Mouse (Mus musculus) stomach, postnatal 0 days (tissue): ENCODE results near the gene 4833439L19Rik. TPM values are rescaled to one million over a fixed set of nuclear protein-coding genes. Genes with fewer than 3 reads are reported as not detected.

Experiments
- ATAC-seq: fragments of 200-750 bp; cut with Nextera tagmentation; 2 replicates; pipeline ENCODE4 v1.8.0; 2017; ENCODE audit not compliant: low FRiP score, low TSS enrichment
- DNase-seq: peaks from one replicate; pipeline ENCODE4 v3.0.0-alpha.2; 2016; ENCODE audit warnings: low spot score
- H3K27ac ChIP-seq: fragments of 300-500 bp; sonication (generic); replicated peaks from 2 replicates; pipeline ENCODE4 v1.5.1; 2014; ENCODE audit warnings: mild to moderate bottlenecking, control low read depth
- H3K27me3 ChIP-seq: fragments of 300-500 bp; sonication (generic); 2 replicates; pipeline ENCODE4 v1.6.1; 2014; ENCODE audit warnings: low read length; ENCODE audit not compliant: control insufficient read depth, insufficient read depth
- H3K36me3 ChIP-seq: fragments of 300-500 bp; sonication (generic); 2 replicates; pipeline ENCODE4 v1.6.1; 2014; ENCODE audit warnings: low read length, mixed read lengths; ENCODE audit not compliant: control insufficient read depth, insufficient read depth
- H3K4me1 ChIP-seq: fragments of 300-500 bp; sonication (generic); replicated peaks from 2 replicates; pipeline ENCODE4 v1.6.1; 2014; ENCODE audit warnings: antibody characterized with exemption; ENCODE audit not compliant: control insufficient read depth, insufficient read depth
- H3K4me2 ChIP-seq: fragments of 300-500 bp; sonication (generic); replicated peaks from 2 replicates; pipeline ENCODE4 v1.6.1; 2014; ENCODE audit warnings: low read depth, mild to moderate bottlenecking, control low read depth, moderate library complexity
- H3K4me3 ChIP-seq: fragments of 300-500 bp; sonication (generic); 2 replicates; pipeline ENCODE4 v1.5.1; 2014; ENCODE audit warnings: low read depth, low read length, control low read depth
- H3K9ac ChIP-seq: fragments of 300-500 bp; sonication (generic); 2 replicates; pipeline ENCODE4 v1.6.1; 2014; ENCODE audit warnings: mild to moderate bottlenecking, low read length, control low read depth, mixed read lengths
- H3K9me3 ChIP-seq: fragments of 300-500 bp; sonication (generic); 2 replicates; pipeline ENCODE4 v1.6.1; 2016; ENCODE audit warnings: low read length; ENCODE audit not compliant: control insufficient read depth
- CTCF ChIP-seq: IDR thresholded peaks from 2 replicates; pipeline ENCODE4 v1.5.1; 2016; ENCODE audit warnings: antibody characterized with exemption, low read depth, mild to moderate bottlenecking, moderate library complexity
- EP300 ChIP-seq: optimal IDR thresholded peaks from 2 replicates; pipeline ENCODE3; 2016; ENCODE audit warnings: antibody characterized with exemption
- WGBS: fragments of 180-500 bp; shearing (Covaris S2); extraction: QIAGEN DNeasy Blood & Tissue Kit; methylation state at CpG from one replicate; pipeline ENCODE4 v1.1.7; 2014; 5-methylcytosine and 5-hydroxymethylcytosine counted together
- polyA plus RNA-seq: library from polyadenylated mRNA; unstranded; fragments of >200 nt; fragmentation: Nextera tagmentation; extraction: Ambion mirVana; gene quantifications from 2 replicates; pipeline ENCODE4 v1.2.1, GENCODE M21; 2015

Gene 4833439L19Rik
- polyA plus RNA-seq, 1 experiment from 2014 or later: 87.0 TPM

GRCm38 (mm10) chr13:54602639-54603111, 37.4 kb upstream of the 4833439L19Rik start:
- 50% methylated on average over 3 of the region's 3 CpGs for WGBS
- Histone ChIP-seq H3K4me1 (no peaks in the 10 kb centered on the region), H3K36me3 (peaks cover 6% of the 10 kb centered on the region), H3K4me3 (no peak overlapping the region), H3K4me2 (no peak overlapping the region), H3K27ac (no peak overlapping the region), H3K9ac (no peak overlapping the region), H3K9me3 (no peaks in the 10 kb centered on the region), H3K27me3 (no peaks in the 10 kb centered on the region)
- DNase-seq (no peak), ATAC-seq (no peak)
- TF ChIP-seq CTCF: no peak

GRCm38 (mm10) chr13:54598622-54599143, 33.4 kb upstream of the 4833439L19Rik start:
- H3K4me2 ChIP-seq: no peak overlapping the region
- H3K4me3 ChIP-seq: no peak overlapping the region
- no peak for ATAC-seq
- H3K27me3 ChIP-seq: no peaks in the 10 kb centered on the region
- peaks cover 3% of the 10 kb centered on the region; the same call in 1 of the 2 replicates for H3K36me3 ChIP-seq
- no peak for DNase-seq
- 77% methylated on average over 12 of the region's 12 CpGs for WGBS
- H3K4me1 ChIP-seq: no peaks in the 10 kb centered on the region
- H3K9ac ChIP-seq: no peak overlapping the region
- H3K27ac ChIP-seq: no peak overlapping the region
- no peaks in the 10 kb centered on the region for H3K9me3 ChIP-seq
- TF ChIP-seq EP300 (no peak), CTCF (no peak)

DNA sequence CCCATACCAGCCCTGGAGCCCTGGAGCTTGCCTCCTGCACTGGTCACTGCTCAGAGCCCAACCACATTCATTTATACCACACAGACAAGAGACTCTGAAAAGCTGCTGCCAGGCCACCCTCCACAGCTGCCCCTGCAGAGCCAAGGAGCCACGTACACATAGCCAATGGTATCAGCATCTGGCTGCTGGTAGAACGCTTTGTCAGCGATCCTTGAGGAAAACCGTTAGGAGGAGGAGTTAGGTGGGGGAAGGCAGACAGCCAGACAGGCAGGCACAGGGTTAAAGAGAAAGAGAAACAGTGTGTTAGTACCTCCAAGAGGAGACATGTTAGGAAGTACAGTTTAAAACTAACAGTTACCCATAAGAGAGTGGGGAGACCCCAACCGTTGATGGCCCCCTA, 31.6 kb upstream of the 4833439L19Rik start:
- Histone ChIP-seq H3K27me3 (no peaks in the 10 kb centered on the region), H3K9me3 (no peaks in the 10 kb centered on the region), H3K4me3 (no peak overlapping the region), H3K9ac (no peak overlapping the region), H3K36me3 (peaks cover 3% of the 10 kb centered on the region; the same call in 1 of the 2 replicates), H3K27ac (no peak overlapping the region), H3K4me2 (no peak overlapping the region), H3K4me1 (no peaks in the 10 kb centered on the region)
- WGBS: 56% methylated on average over 5 of the region's 5 CpGs
- no peak for DNase-seq
- TF ChIP-seq EP300 (no peak), CTCF (no peak)
- ATAC-seq: no peak

GRCm38 (mm10) chr13:54596107-54596690, 31.0 kb upstream of the 4833439L19Rik start:
- Histone ChIP-seq H3K9me3 (no peaks in the 10 kb centered on the region), H3K36me3 (peaks cover 3% of the 10 kb centered on the region; the same call in 1 of the 2 replicates), H3K27ac (no peak overlapping the region), H3K4me3 (no peak overlapping the region), H3K27me3 (no peaks in the 10 kb centered on the region), H3K9ac (no peak overlapping the region), H3K4me1 (no peaks in the 10 kb centered on the region), H3K4me2 (no peak overlapping the region)
- peak; percentile 57; the same call in 1 of the 2 replicates for ATAC-seq
- no peak for TF ChIP-seq EP300
- peak; percentile 8; the same call in 1 of the 2 replicates for TF ChIP-seq CTCF
- DNase-seq: peak; percentile 54
- WGBS: 60% methylated on average over 8 of the region's 8 CpGs

- H3K4me3 ChIP-seq: no peak overlapping the region
- WGBS: 84% methylated on average over 11 of the region's 11 CpGs
- no peak for TF ChIP-seq CTCF
- TF ChIP-seq EP300: no peak
- H3K36me3 ChIP-seq: no peaks in the 10 kb centered on the region; the same call in 1 of the 2 replicates
- no peaks in the 10 kb centered on the region for H3K9me3 ChIP-seq
- H3K27ac ChIP-seq: no peak overlapping the region
- ATAC-seq (no peak), DNase-seq (no peak)
- no peak overlapping the region for H3K4me2 ChIP-seq
- no peaks in the 10 kb centered on the region for H3K27me3 ChIP-seq
- no peaks in the 10 kb centered on the region for H3K4me1 ChIP-seq
- no peak overlapping the region for H3K9ac ChIP-seq
Measured at GRCm38 (mm10) chr13:54593617-54594016, 28.4 kb upstream of the 4833439L19Rik start.

GRCm38 (mm10) chr13:54591776-54592356, 26.6 kb upstream of the 4833439L19Rik start:
- Histone ChIP-seq H3K4me1 (no peaks in the 10 kb centered on the region), H3K36me3 (no peaks in the 10 kb centered on the region), H3K9me3 (no peaks in the 10 kb centered on the region), H3K27ac (no peak overlapping the region), H3K27me3 (no peaks in the 10 kb centered on the region), H3K4me3 (no peak overlapping the region), H3K4me2 (no peak overlapping the region), H3K9ac (no peak overlapping the region)
- DNase-seq (no peak), ATAC-seq (no peak)
- WGBS: 87% methylated on average over 8 of the region's 8 CpGs
- TF ChIP-seq EP300: no peak
- TF ChIP-seq CTCF: no peak
